Mouse (Mus musculus): Measurements from ENCODE around the gene B9d1. TPM values are rescaled to one million over a fixed set of nuclear protein-coding genes. Genes with fewer than 3 reads are reported as not detected.

B9d1 gene
- polyA plus RNA-seq, 1 experiment from 2014 or later = 1.3 TPM

GRCm38 (mm10) chr11:61477566-61478508, 27.1 kb upstream of the B9d1 start:
- Histone ChIP-seq H3K9me3 (replicated peaks; ENCODE audit: control insufficient read depth, low read length) (no peaks in the 10 kb centered on the region), H3K27me3 (ENCODE audit: control insufficient read depth, insufficient read depth, low read depth, low read length) (no peaks in the 10 kb centered on the region), H3K27ac (ENCODE audit: low read length) (no peak overlapping the region), H3K4me1 (ENCODE audit: control insufficient read depth, low read depth, low read length) (no peaks in the 10 kb centered on the region), H3K9ac (ENCODE audit: low read depth, low read length) (no peak overlapping the region), H3K36me3 (ENCODE audit: control insufficient read depth, insufficient read depth) (no peaks in the 10 kb centered on the region), H3K4me3 (ENCODE audit: low read depth, low read length) (no peak overlapping the region), H3K4me2 (ENCODE audit: low read depth, low read length) (no peak overlapping the region)
- 66% methylated on average over 17 of the region's 17 CpGs for WGBS (ENCODE audit: insufficient replicate concordance)
- no peak for ATAC-seq (ENCODE audit: low read depth)

- 62% methylated on average over 4 of the region's 4 CpGs for WGBS (ENCODE audit: insufficient replicate concordance)
- Histone ChIP-seq H3K27ac (ENCODE audit: low read length) (no peak overlapping the region), H3K27me3 (ENCODE audit: control insufficient read depth, insufficient read depth, low read depth, low read length) (no peaks in the 10 kb centered on the region), H3K9ac (ENCODE audit: low read depth, low read length) (no peak overlapping the region), H3K9me3 (replicated peaks; ENCODE audit: control insufficient read depth, low read length) (no peaks in the 10 kb centered on the region), H3K4me1 (ENCODE audit: control insufficient read depth, low read depth, low read length) (no peaks in the 10 kb centered on the region), H3K4me3 (ENCODE audit: low read depth, low read length) (no peak overlapping the region), H3K4me2 (ENCODE audit: low read depth, low read length) (no peak overlapping the region), H3K36me3 (ENCODE audit: control insufficient read depth, insufficient read depth) (no peaks in the 10 kb centered on the region)
- ATAC-seq (ENCODE audit: low read depth) = no peak
Measured at GRCm38 (mm10) chr11:61478788-61479187, 26.2 kb upstream of the B9d1 start.

- H3K4me1 ChIP-seq (ENCODE audit: control insufficient read depth, low read depth, low read length) = no peaks in the 10 kb centered on the region
- no peak for ATAC-seq (ENCODE audit: low read depth)
- no peaks in the 10 kb centered on the region for H3K9me3 ChIP-seq (replicated peaks; ENCODE audit: control insufficient read depth, low read length)
- H3K36me3 ChIP-seq (ENCODE audit: control insufficient read depth, insufficient read depth) = no peaks in the 10 kb centered on the region
- H3K4me3 ChIP-seq (ENCODE audit: low read depth, low read length) = no peak overlapping the region
- H3K4me2 ChIP-seq (ENCODE audit: low read depth, low read length) = no peak overlapping the region
- H3K27me3 ChIP-seq (ENCODE audit: control insufficient read depth, insufficient read depth, low read depth, low read length) = no peaks in the 10 kb centered on the region
- WGBS (ENCODE audit: insufficient replicate concordance) = 45% methylated on average over 9 of the region's 9 CpGs
- no peak overlapping the region for H3K27ac ChIP-seq (ENCODE audit: low read length)
- H3K9ac ChIP-seq (ENCODE audit: low read depth, low read length) = no peak overlapping the region
Measured at GRCm38 (mm10) chr11:61481239-61482090, 23.5 kb upstream of the B9d1 start.

- Histone ChIP-seq H3K4me2 (ENCODE audit: low read depth, low read length) (no peak overlapping the region), H3K4me1 (ENCODE audit: control insufficient read depth, low read depth, low read length) (no peaks in the 10 kb centered on the region), H3K27me3 (ENCODE audit: control insufficient read depth, insufficient read depth, low read depth, low read length) (no peaks in the 10 kb centered on the region), H3K4me3 (ENCODE audit: low read depth, low read length) (no peak overlapping the region), H3K36me3 (ENCODE audit: control insufficient read depth, insufficient read depth) (no peaks in the 10 kb centered on the region), H3K27ac (ENCODE audit: low read length) (no peak overlapping the region), H3K9ac (ENCODE audit: low read depth, low read length) (no peak overlapping the region), H3K9me3 (replicated peaks; ENCODE audit: control insufficient read depth, low read length) (no peaks in the 10 kb centered on the region)
- no peak for ATAC-seq (ENCODE audit: low read depth)
- WGBS (ENCODE audit: insufficient replicate concordance) = 69% methylated on average over 13 of the region's 13 CpGs
Measured at GRCm38 (mm10) chr11:61483226-61483845, 21.6 kb upstream of the B9d1 start.

- ATAC-seq (ENCODE audit: low read depth) = no peak
- Histone ChIP-seq H3K4me1 (ENCODE audit: control insufficient read depth, low read depth, low read length) (no peaks in the 10 kb centered on the region), H3K4me3 (ENCODE audit: low read depth, low read length) (no peak overlapping the region), H3K27ac (ENCODE audit: low read length) (no peak overlapping the region), H3K4me2 (ENCODE audit: low read depth, low read length) (no peak overlapping the region), H3K27me3 (ENCODE audit: control insufficient read depth, insufficient read depth, low read depth, low read length) (no peaks in the 10 kb centered on the region), H3K9me3 (replicated peaks; ENCODE audit: control insufficient read depth, low read length) (no peaks in the 10 kb centered on the region), H3K36me3 (ENCODE audit: control insufficient read depth, insufficient read depth) (peaks cover 2% of the 10 kb centered on the region), H3K9ac (ENCODE audit: low read depth, low read length) (no peak overlapping the region)
- WGBS (ENCODE audit: insufficient replicate concordance) = 40% methylated on average over 10 of the region's 10 CpGs
Measured at GRCm38 (mm10) chr11:61484256-61484612, 20.7 kb upstream of the B9d1 start.

GRCm38 (mm10) chr11:61484613-61485540, 20.1 kb upstream of the B9d1 start, which contains the start of gene Mfap4:
Gene Mfap4, plus strand, starts transcription at chr11:61485431.
- H3K4me1 ChIP-seq (ENCODE audit: control insufficient read depth, low read depth, low read length) = no peaks in the 10 kb centered on the region
- WGBS (ENCODE audit: insufficient replicate concordance) = 44% methylated on average over 20 of the region's 20 CpGs
- no peak for ATAC-seq (ENCODE audit: low read depth)
- H3K4me2 ChIP-seq (ENCODE audit: low read depth, low read length) = no peak within 1 kb of the TSS
- H3K9me3 ChIP-seq (replicated peaks; ENCODE audit: control insufficient read depth, low read length) = no peaks in the 10 kb centered on the region
- H3K4me3 ChIP-seq (ENCODE audit: low read depth, low read length) = no peak within 1 kb of the TSS
- H3K27me3 ChIP-seq (ENCODE audit: control insufficient read depth, insufficient read depth, low read depth, low read length) = no peaks in the 10 kb centered on the region
- H3K27ac ChIP-seq (ENCODE audit: low read length) = no peak within 1 kb of the TSS
- H3K9ac ChIP-seq (ENCODE audit: low read depth, low read length) = no peak within 1 kb of the TSS
- peaks cover 2% of the 10 kb centered on the region for H3K36me3 ChIP-seq (ENCODE audit: control insufficient read depth, insufficient read depth)

GRCm38 (mm10) chr11:61485541-61486457, 19.1 kb upstream of the B9d1 start:
- Histone ChIP-seq H3K36me3 (ENCODE audit: control insufficient read depth, insufficient read depth) (peaks cover 6% of the 10 kb centered on the region), H3K9ac (ENCODE audit: low read depth, low read length) (no peak overlapping the region), H3K4me3 (ENCODE audit: low read depth, low read length) (no peak overlapping the region), H3K4me1 (ENCODE audit: control insufficient read depth, low read depth, low read length) (no peaks in the 10 kb centered on the region), H3K9me3 (replicated peaks; ENCODE audit: control insufficient read depth, low read length) (no peaks in the 10 kb centered on the region), H3K27ac (ENCODE audit: low read length) (no peak overlapping the region), H3K4me2 (ENCODE audit: low read depth, low read length) (no peak overlapping the region), H3K27me3 (ENCODE audit: control insufficient read depth, insufficient read depth, low read depth, low read length) (no peaks in the 10 kb centered on the region)
- no peak for ATAC-seq (ENCODE audit: low read depth)
- WGBS (ENCODE audit: insufficient replicate concordance) = 68% methylated on average over 22 of the region's 22 CpGs
